Mouse (Mus musculus) brown adipose tissue, adult 24 weeks (tissue): ENCODE data around the gene Elovl6. TPM values are rescaled to one million over a fixed set of nuclear protein-coding genes. Genes with fewer than 3 reads are reported as not detected.

Experiments used
- H3K27ac ChIP-seq: fragments of 200-500 bp; replicated peaks from 2 replicates; pipeline ENCODE4 v1.5.1; 2012; ENCODE audit warnings: low read depth, mild to moderate bottlenecking, low read length
- H3K4me1 ChIP-seq: fragments of 200-500 bp; 2 replicates; pipeline ENCODE4 v1.6.1; 2012; ENCODE audit warnings: low read length, mixed read lengths; ENCODE audit not compliant: control insufficient read depth, insufficient read depth, insufficient read length
- H3K4me3 ChIP-seq: fragments of 200-500 bp; 2 replicates; pipeline ENCODE4 v1.5.1; 2012; ENCODE audit warnings: low read depth, mild to moderate bottlenecking, low read length, moderate library complexity; ENCODE audit not compliant: insufficient read depth
- polyA plus RNA-seq: library from polyadenylated mRNA; stranded (reverse); fragments of >200 nt; gene quantifications from 2 replicates; pipeline ENCODE4 v1.2.4, GENCODE M21; 2012; ENCODE audit not compliant: missing spikeins, insufficient read depth, insufficient read length

The Elovl6 gene
- polyA plus RNA-seq, 1 experiment, result 735 TPM

DNA sequence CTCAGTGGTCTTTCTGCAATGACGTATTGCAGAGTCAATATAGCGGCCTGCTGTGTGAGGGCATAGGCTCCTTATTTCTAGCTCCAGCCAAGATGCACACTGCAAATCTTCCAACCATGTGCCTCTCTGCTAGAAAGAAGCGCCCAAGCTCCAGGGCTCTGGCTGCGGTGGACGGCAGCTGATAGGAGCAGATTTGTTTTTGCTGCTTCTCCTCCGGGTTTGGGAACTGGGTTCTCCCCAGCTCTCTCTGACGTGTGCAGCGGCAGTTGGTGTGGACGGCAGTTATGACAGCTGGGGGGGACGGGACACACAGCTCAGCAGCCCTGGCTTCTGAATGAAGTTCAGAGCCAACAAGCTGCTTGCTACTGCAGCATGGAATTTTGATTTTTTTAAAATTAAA is 150.2 kb downstream of the Elovl6 start:
- no peak overlapping the region for H3K4me3 ChIP-seq
- no peak overlapping the region for H3K27ac ChIP-seq
- H3K4me1 ChIP-seq, result no peaks in the 10 kb centered on the region

DNA sequence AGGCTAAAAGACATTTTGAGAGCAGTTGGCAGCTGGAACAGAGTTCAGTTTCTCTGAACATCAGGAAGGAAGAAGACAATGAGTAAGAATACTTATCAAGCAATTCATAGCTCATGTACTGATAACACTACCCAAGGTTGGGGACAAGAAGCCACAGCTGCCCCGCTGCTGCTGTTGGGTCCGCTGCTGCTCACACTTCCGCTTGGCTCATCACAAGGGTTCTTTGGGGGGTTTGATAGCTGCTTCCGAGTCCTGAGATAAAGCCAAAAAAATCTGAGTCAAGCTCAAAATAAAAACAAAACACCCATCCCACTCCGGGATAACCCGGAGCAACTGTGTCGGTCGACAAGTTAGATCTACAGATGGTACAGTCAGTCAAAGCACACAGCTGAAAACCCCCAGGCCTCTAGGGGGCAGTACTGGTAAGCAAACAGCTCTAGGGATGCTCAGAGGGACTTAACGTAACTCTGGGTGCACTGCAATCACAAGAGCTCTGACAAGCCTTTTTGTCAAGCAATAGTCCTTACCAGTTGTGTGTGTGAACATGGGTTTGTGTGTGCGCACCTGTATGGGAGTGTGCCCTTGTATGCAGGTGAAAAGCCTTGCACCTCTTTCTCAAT is 151.0 kb downstream of the Elovl6 start:
- no peaks in the 10 kb centered on the region for H3K4me1 ChIP-seq
- H3K27ac ChIP-seq, result no peak overlapping the region
- H3K4me3 ChIP-seq, result no peak overlapping the region

DNA sequence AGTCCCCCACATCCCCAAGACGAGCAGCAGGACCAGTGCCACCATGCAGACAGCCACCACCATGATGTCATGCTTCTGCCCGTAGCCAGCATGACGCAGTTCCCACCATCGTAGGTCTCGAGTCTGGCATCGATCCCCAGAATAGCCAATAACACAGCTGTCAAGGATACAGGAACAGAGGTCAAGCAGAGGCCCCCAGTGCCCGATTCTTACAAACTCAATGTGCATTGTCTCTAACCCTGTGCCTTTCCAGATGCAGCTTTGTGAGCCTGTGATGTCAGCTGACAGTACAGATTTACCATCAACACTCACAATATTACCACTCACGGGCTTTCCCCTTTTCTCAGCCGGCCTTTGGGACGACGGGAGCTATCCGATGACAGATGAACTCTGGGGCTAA is 154.0 kb downstream of the Elovl6 start:
- no peaks in the 10 kb centered on the region for H3K4me1 ChIP-seq
- no peak overlapping the region for H3K27ac ChIP-seq

DNA sequence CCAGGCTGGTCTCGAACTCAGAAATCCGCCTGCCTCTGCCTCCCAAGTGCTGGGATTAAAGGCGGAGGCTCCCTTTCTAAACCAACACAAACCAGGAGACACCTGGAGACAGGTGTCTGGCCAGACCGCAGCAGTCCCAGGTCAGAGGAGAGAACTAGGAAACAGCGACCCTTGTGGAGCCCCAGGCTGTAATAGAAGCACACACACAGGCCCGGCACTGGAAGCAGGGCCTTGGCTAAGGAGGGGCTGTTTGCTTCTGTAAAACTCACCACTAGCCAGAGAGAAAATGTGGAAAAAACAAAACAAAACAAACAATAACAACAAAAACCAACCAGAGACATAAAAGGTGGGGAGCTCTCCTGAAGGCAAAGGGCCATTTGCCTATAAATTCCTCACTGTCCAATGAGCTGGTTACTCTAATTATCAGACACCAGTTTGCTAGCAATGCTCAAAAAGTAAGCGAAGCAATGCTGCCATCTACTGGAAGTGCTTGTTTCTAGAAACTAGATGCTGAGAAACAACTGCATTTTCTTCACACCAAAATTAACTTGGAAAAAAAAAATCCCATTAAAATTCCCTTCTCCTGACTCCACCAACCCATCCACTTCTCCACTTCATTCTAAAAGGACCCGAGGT is 154.7 kb downstream of the Elovl6 start:
- H3K4me3 ChIP-seq, result no peak overlapping the region
- H3K4me1 ChIP-seq, result no peaks in the 10 kb centered on the region
- no peak overlapping the region for H3K27ac ChIP-seq

More for the DNA sequence above, 154.0 kb downstream of the Elovl6 start:
- no peak overlapping the region for H3K4me3 ChIP-seq

DNA sequence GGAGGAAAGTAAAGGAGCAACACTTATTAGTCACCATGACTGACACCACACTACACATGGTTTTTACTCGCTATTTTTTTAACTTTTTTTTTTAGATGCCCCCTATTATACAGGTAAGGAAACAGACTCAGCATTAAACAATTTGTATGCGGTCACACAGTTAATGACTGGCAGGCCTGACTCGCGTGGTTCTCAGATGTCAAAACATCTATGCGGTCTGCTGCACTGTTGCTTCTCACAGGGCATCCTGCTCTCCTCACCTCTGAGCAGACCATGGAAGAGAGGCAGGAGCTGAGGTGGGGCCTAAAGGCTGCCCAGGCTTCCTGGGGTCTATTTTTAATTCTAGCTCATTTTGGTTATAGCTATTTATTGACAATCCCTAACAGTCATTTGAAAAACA is 155.3 kb downstream of the Elovl6 start:
- no peak overlapping the region for H3K27ac ChIP-seq
- H3K4me1 ChIP-seq, result no peaks in the 10 kb centered on the region
- H3K4me3 ChIP-seq, result no peak overlapping the region

Other genes starting within 250 kb of the Elovl6 start
- 13.1 and 13.4 TPM in 2 replicates for gene Enpep, start 199.6 kb upstream of the Elovl6 start, polyA plus RNA-seq
- 0.83 and 1.4 TPM in 2 replicates for gene Egf, start 223.0 kb downstream of the Elovl6 start, polyA plus RNA-seq